Mouse (Mus musculus) midbrain, embryonic 10.5 days (tissue): ENCODE data around the gene Olfr1028. TPM values are rescaled to one million over a fixed set of nuclear protein-coding genes. Genes with fewer than 3 reads are reported as not detected.

Experiments used
- DNase-seq: peaks from one replicate; pipeline ENCODE4 v3.0.0-alpha.2; 2017; ENCODE audit warnings: low spot score
- H3K27ac ChIP-seq: fragments of 300-500 bp; sonication (generic); replicated peaks from 2 replicates; pipeline ENCODE4 v1.5.1; 2016; ENCODE audit warnings: mild to moderate bottlenecking
- H3K27me3 ChIP-seq: fragments of 300-500 bp; sonication (generic); 2 replicates; pipeline ENCODE4 v1.6.1; 2016; ENCODE audit warnings: low read depth, mild to moderate bottlenecking; ENCODE audit not compliant: poor library complexity, severe bottlenecking
- H3K36me3 ChIP-seq: fragments of 300-500 bp; sonication (generic); 2 replicates; pipeline ENCODE4 v1.6.1; 2016; ENCODE audit warnings: mild to moderate bottlenecking, moderate library complexity
- H3K4me1 ChIP-seq: fragments of 300-500 bp; sonication (generic); 2 replicates; pipeline ENCODE4 v1.6.1; 2016
- H3K4me3 ChIP-seq: fragments of 300-500 bp; sonication (generic); 2 replicates; pipeline ENCODE4 v1.5.1; 2016; ENCODE audit warnings: mild to moderate bottlenecking, moderate library complexity
- H3K9me3 ChIP-seq: fragments of 300-500 bp; sonication (generic); replicated peaks from 2 replicates; pipeline ENCODE4 v1.6.1; 2016; ENCODE audit warnings: mild to moderate bottlenecking
- WGBS: fragments of 180-500 bp; shearing (Covaris S2); methylation state at CpG from one replicate; pipeline ENCODE4 v1.1.7; 2016; 5-methylcytosine and 5-hydroxymethylcytosine counted together
- polyA plus RNA-seq: library from polyadenylated mRNA; unstranded; fragments of >200 nt; fragmentation: Nextera tagmentation; extraction: Ambion mirVana; gene quantifications from 2 replicates; pipeline ENCODE4 v1.2.1, GENCODE M21; 2016

The Olfr1028 gene
- polyA plus RNA-seq: not detected in 2 replicates

DNA sequence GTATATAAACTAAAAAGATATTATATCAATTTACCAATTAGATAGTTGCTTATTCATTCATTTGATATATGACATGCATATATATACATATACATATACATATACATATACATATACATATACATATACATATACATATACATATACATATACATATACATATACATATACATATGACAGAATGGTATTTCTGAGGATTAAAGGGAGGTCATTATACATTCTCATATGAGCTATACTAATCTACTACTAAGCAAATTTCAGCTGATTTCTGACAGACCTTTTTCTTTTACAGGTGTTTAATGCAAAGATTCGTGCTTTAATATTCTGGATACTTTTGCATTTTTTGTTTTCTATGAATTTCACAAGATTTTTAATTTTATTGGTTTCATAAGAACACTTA, at the start of gene Olfr1028:
TSS of gene Olfr1028 (plus strand) at position 301 of the 400 bp plus-strand sequence.
- Histone ChIP-seq H3K27me3 (no peaks in the 10 kb centered on the region), H3K27ac (no peak within 1 kb of the TSS), H3K36me3 (no peaks in the 10 kb centered on the region), H3K4me3 (no peak within 1 kb of the TSS), H3K9me3 (no peaks in the 10 kb centered on the region), H3K4me1 (no peaks in the 10 kb centered on the region)
- 88% methylated on average over 1 of the region's 1 CpGs for WGBS
- DNase-seq: no peak

- no peaks in the 10 kb centered on the region for H3K4me1 ChIP-seq
- H3K27ac ChIP-seq: no peak within 1 kb of the TSS
- H3K27me3 ChIP-seq: no peaks in the 10 kb centered on the region
- no peak within 1 kb of the TSS for H3K4me3 ChIP-seq
- H3K9me3 ChIP-seq: peaks cover 5% of the 10 kb centered on the region; the same call in 1 of the 2 replicates
- no peaks in the 10 kb centered on the region for H3K36me3 ChIP-seq
- DNase-seq: no peak
- WGBS: 87% methylated on average over 3 of the region's 3 CpGs
Measured at GRCm38 (mm10) chr2:85904952-85905351, 45.3 kb upstream of the Olfr1028 start, which contains the start of gene Olfr1024. Gene Olfr1024, minus strand, starts transcription at chr2:85905052.

DNA sequence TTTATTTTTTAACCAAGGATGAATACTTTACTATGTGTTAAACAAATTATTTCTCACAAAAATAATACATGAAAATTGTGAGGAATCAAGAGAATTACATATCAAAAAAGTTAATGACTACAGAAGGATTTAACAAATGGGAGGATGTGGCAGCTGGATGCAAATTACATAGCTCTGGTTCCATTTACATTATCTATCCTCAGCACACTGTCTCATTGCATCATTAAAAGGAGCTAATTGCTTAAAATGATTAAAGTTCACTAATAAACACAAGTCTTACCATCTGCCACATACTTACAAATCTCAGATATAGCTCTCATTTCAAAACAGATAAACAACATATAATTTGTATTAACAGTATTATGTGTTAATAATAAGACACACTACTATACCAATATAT, 37.0 kb upstream of the Olfr1028 start:
- no peaks in the 10 kb centered on the region for H3K36me3 ChIP-seq
- H3K4me3 ChIP-seq: no peak overlapping the region
- no peaks in the 10 kb centered on the region for H3K27me3 ChIP-seq
- no peaks in the 10 kb centered on the region for H3K9me3 ChIP-seq
- DNase-seq: no peak
- no peaks in the 10 kb centered on the region for H3K4me1 ChIP-seq
- H3K27ac ChIP-seq: no peak overlapping the region

- H3K36me3 ChIP-seq: no peaks in the 10 kb centered on the region
- no peaks in the 10 kb centered on the region for H3K27me3 ChIP-seq
- H3K4me1 ChIP-seq: no peaks in the 10 kb centered on the region
- WGBS: 72% methylated on average over 1 of the region's 1 CpGs
- DNase-seq: no peak
- no peaks in the 10 kb centered on the region for H3K9me3 ChIP-seq
- no peak within 1 kb of the TSS for H3K27ac ChIP-seq
- no peak within 1 kb of the TSS for H3K4me3 ChIP-seq
Measured at GRCm38 (mm10) chr2:85914893-85915292, 35.3 kb upstream of the Olfr1028 start, which contains the start of gene Olfr1025-ps1. Gene Olfr1025-ps1, plus strand, starts transcription at chr2:85915193.

GRCm38 (mm10) chr2:85921258-85921657, 29.0 kb upstream of the Olfr1028 start, which contains the start of gene Olfr1026:
Gene Olfr1026, plus strand, starts transcription at chr2:85921558.
- DNase-seq: no peak
- no peaks in the 10 kb centered on the region for H3K4me1 ChIP-seq
- 91% methylated on average over 3 of the region's 3 CpGs for WGBS
- H3K36me3 ChIP-seq: no peaks in the 10 kb centered on the region
- H3K9me3 ChIP-seq: no peaks in the 10 kb centered on the region
- H3K27ac ChIP-seq: no peak within 1 kb of the TSS
- no peak within 1 kb of the TSS for H3K4me3 ChIP-seq
- no peaks in the 10 kb centered on the region for H3K27me3 ChIP-seq

GRCm38 (mm10) chr2:85973595-85973994, 23.4 kb downstream of the Olfr1028 start, which contains the start of gene Olfr1029:
Gene Olfr1029, plus strand, starts transcription at chr2:85973895.
- no peak for DNase-seq
- H3K4me1 ChIP-seq: no peaks in the 10 kb centered on the region
- H3K36me3 ChIP-seq: no peaks in the 10 kb centered on the region
- no peaks in the 10 kb centered on the region for H3K27me3 ChIP-seq
- no peak within 1 kb of the TSS for H3K4me3 ChIP-seq
- no peak within 1 kb of the TSS for H3K27ac ChIP-seq
- WGBS: 89% methylated on average over 2 of the region's 2 CpGs
- H3K9me3 ChIP-seq: no peaks in the 10 kb centered on the region

DNA sequence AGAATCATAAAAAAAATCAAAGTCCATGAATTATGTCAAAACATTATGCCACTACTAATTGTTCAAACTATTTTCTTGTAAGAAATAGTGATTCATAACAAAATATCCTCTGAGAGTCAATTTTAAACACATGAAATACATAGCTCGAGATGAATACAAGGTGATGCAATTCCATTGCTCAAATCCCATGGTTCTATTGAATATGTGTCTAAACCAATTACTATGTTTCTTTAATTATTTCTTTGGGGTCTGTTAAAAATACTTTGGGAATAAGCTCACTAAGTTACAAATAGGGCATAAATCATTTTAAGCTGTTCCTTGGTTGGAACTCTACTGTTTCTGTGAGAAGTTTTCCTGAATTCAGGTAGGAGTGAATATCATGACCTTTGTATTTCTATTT, 28.7 kb downstream of the Olfr1028 start, which contains the start of gene Olfr1030:
TSS of gene Olfr1030 (plus strand) at position 301 of the 400 bp plus-strand sequence.
- WGBS: 85% methylated on average over 1 of the region's 1 CpGs
- DNase-seq: no peak
- H3K4me1 ChIP-seq: no peaks in the 10 kb centered on the region
- no peak within 1 kb of the TSS for H3K27ac ChIP-seq
- H3K27me3 ChIP-seq: no peaks in the 10 kb centered on the region
- no peaks in the 10 kb centered on the region for H3K36me3 ChIP-seq
- H3K9me3 ChIP-seq: no peaks in the 10 kb centered on the region
- no peak within 1 kb of the TSS for H3K4me3 ChIP-seq

- no peak for DNase-seq
- Histone ChIP-seq H3K27ac (no peak within 1 kb of the TSS), H3K4me1 (no peaks in the 10 kb centered on the region), H3K9me3 (no peaks in the 10 kb centered on the region), H3K36me3 (no peaks in the 10 kb centered on the region), H3K4me3 (no peak within 1 kb of the TSS), H3K27me3 (no peaks in the 10 kb centered on the region)
- WGBS: 80% methylated on average over 3 of the region's 3 CpGs
Measured at GRCm38 (mm10) chr2:85990004-85990403, 39.8 kb downstream of the Olfr1028 start, which contains the start of gene Olfr1031. Gene Olfr1031, plus strand, starts transcription at chr2:85990304.

Other genes with a start within 250 kb of the Olfr1028 start
- gene Olfr1009, start 235.0 kb upstream of the Olfr1028 start, polyA plus RNA-seq: not detected in 2 replicates
- not detected in 2 replicates for gene Olfr1012, start 187.7 kb upstream of the Olfr1028 start, polyA plus RNA-seq
- gene Olfr1013, start 183.3 kb upstream of the Olfr1028 start, polyA plus RNA-seq: not detected in 2 replicates
- not detected in 2 replicates for gene Olfr1014, start 177.7 kb upstream of the Olfr1028 start, polyA plus RNA-seq
- not detected in 2 replicates for gene Olfr1015, start 168.4 kb upstream of the Olfr1028 start, polyA plus RNA-seq
- not detected in 2 replicates for gene Olfr1016, start 147.9 kb upstream of the Olfr1028 start, polyA plus RNA-seq
- not detected in 2 replicates for gene Olfr1018, start 132.0 kb upstream of the Olfr1028 start, polyA plus RNA-seq
- not detected in 2 replicates for gene Olfr1019, start 105.0 kb upstream of the Olfr1028 start, polyA plus RNA-seq
- not detected in 2 replicates for gene Olfr1020, start 103.4 kb upstream of the Olfr1028 start, polyA plus RNA-seq
- not detected in 2 replicates for gene Olfr1022, start 81.8 kb upstream of the Olfr1028 start, polyA plus RNA-seq
- gene Olfr1023, start 64.8 kb upstream of the Olfr1028 start, polyA plus RNA-seq: not detected in 2 replicates
- gene Olfr1024, start 45.4 kb upstream of the Olfr1028 start, polyA plus RNA-seq: not detected in 2 replicates
- not detected in 2 replicates for gene Olfr1025-ps1, start 35.2 kb upstream of the Olfr1028 start, polyA plus RNA-seq
- not detected in 2 replicates for gene Olfr1026, start 28.9 kb upstream of the Olfr1028 start, polyA plus RNA-seq
- not detected in 2 replicates for gene Olfr1029, start 23.5 kb downstream of the Olfr1028 start, polyA plus RNA-seq
- gene Olfr1030, start 28.8 kb downstream of the Olfr1028 start, polyA plus RNA-seq: not detected in 2 replicates
- not detected in 2 replicates for gene Olfr1031, start 39.9 kb downstream of the Olfr1028 start, polyA plus RNA-seq
- gene Olfr1032, start 55.1 kb downstream of the Olfr1028 start, polyA plus RNA-seq: not detected in 2 replicates
- gene Olfr1033, start 70.2 kb downstream of the Olfr1028 start, polyA plus RNA-seq: not detected in 2 replicates
- gene Olfr1034, start 95.4 kb downstream of the Olfr1028 start, polyA plus RNA-seq: not detected in 2 replicates
- not detected in 2 replicates for gene Olfr1036, start 123.6 kb downstream of the Olfr1028 start, polyA plus RNA-seq
- not detected in 2 replicates for gene Olfr1037, start 136.9 kb downstream of the Olfr1028 start, polyA plus RNA-seq
- gene Olfr1039, start 185.5 kb downstream of the Olfr1028 start, polyA plus RNA-seq: not detected in 2 replicates
- not detected in 2 replicates for gene Olfr1040, start 196.3 kb downstream of the Olfr1028 start, polyA plus RNA-seq
- not detected in 2 replicates for gene Olfr1042, start 211.4 kb downstream of the Olfr1028 start, polyA plus RNA-seq
- gene Olfr1043, start 217.1 kb downstream of the Olfr1028 start, polyA plus RNA-seq: not detected in 2 replicates
- gene Olfr1044, start 227.4 kb downstream of the Olfr1028 start, polyA plus RNA-seq: not detected in 2 replicates
- gene Olfr52, start 235.2 kb downstream of the Olfr1028 start, polyA plus RNA-seq: not detected in 2 replicates